Mouse (Mus musculus) embryo, embryonic 10.5 days (tissue): ENCODE data around the gene Atp5h.

Experiments
- DNase-seq: peaks from one replicate; pipeline ENCODE4 v3.0.0-alpha.2; 2015; ENCODE audit warnings: low spot score

Gene Atp5h

GRCm38 (mm10) chr11:115366706-115367394 lies 52.9 kb downstream of the Atp5h start:
- DNase-seq: no peak

GRCm38 (mm10) chr11:115366039-115366705 lies 53.6 kb downstream of the Atp5h start:
- DNase-seq: no peak
